Mouse (Mus musculus) neutrophil, adult 65 days (primary cell): ENCODE results near the gene Abl2. TPM values are rescaled to one million over a fixed set of nuclear protein-coding genes. Genes with fewer than 3 reads are reported as not detected.

ENCODE experiments used
- total RNA-seq: library from RNA; stranded (reverse); gene quantifications from 2 replicates; pipeline ENCODE4 v1.2.4, GENCODE M21; 2023

Abl2 gene
- 13.4 and 19.9 TPM in 2 replicates for total RNA-seq

DNA sequence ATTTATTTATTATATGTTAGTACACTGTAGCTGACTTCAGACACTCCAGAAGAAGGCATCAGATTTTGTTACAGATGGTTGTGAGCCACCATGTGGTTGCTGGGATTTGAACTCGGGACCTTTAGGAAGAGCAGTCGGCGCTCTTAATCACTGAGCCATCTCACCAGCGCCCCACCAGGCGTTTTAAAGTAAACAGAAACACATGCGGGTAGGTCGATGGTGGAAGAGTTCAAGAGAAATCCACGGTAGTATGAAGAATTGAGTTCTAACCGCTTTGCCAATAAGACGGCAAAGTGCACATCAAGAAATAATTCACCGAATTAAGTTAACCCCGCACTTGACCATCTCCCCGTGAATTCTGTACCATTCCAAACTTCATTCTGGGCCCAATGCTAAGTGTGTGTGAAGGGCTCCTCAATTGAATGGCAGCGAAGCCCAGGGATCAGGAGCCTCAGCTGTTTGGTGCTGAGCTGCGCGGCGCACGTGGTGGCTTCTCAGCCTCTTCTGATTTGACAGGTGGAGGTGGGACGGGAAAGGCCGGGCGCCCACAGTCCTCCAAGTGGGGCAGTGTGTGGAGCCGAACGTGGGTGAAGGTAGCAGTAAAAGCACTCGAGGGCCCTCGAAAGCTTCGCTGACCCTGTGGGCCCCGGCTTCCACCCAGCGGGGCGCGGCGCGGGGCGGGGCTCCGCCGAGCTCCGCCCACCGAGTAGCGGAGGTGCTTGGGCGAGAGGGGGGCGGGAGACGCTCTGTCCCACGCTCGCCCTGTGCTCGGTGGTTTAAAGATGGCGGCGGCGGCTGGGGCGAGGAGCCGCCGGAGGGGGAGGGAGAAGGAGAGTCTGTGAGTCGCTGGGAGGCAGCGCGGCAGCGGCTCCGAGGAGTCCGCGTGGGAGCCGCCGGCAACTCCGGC is at the start of gene Abl2:
Gene Abl2 (plus strand): TSS at position 763 of the 907 bp plus-strand sequence.

DNA sequence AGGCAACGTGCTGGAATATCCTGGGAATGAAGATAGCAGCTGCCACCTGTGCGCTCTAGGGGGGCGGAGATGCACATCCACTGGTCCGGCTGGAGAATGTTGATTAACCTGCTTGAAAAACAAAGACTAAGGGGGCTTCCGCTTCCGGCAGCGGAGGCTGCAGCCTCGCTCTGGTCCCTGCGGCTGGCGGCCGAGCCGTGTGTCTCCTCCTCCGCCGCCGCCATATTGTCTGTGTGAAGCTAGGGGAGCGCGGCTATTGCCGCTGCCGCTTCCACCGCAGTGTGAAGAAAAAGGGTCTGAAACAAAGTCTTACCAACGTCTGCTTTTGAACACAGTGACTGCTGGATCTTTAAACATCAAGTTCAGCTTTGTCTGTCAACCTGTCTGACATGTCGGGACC is 34.7 kb upstream of the Abl2 start, which contains the start of gene Gm10031:
Gene Gm10031 (plus strand): TSS at position 171 of the 400 bp plus-strand sequence.

DNA sequence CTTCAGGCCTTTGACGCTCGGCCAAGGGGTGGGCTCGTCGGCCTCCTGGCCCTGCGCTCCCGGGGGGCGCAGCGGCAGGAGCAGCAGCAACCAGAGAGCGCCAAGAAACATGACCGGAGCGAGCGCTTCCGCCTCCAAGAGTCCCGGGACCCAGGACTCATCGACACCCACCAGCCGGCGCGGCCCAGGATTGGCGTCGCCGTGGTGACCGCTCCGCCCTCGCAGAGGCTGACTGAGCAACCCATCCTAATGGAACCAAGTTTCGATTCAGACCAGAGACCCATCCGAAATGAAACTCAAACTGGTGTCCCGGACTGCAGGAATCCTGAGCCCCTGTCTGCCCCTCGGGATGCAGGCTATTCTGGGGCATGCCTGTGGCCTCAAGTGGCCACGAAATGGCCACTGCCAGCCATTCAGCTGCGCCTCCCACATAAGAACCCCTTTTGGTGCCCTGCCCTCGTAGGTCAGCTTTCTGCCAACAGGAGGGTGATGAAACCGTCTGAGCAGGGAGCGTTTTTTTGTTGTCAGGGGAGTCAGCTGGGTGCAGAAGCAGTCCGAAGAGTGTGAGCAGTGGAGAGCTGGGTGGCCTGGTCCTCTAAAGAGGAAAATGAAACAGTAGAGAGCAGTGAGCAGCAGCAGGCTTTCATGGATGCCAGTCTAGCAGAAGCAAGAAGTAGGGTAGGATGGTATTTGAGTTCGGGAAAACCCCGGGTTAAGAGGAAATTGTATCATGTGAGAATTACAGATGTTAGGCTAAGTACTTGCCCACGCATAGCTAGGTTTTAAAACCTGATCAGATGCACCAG is 115.8 kb downstream of the Abl2 start, which contains the start of gene Tor3a:
Gene Tor3a (minus strand): TSS at position 162 of the 806 bp plus-strand sequence.

Other genes starting within 250 kb of the Abl2 start
- gene Nphs2, start 248.1 kb upstream of the Abl2 start, total RNA-seq: not detected in 2 replicates
- 148 and 277 TPM in 2 replicates for gene Gm2000, start 192.7 kb upstream of the Abl2 start, total RNA-seq
- gene Axdnd1, start 137.6 kb upstream of the Abl2 start, total RNA-seq: 0.39 TPM in 1 of 2 replicates, not detected in the other
- 126 and 142 TPM in 2 replicates for gene Soat1, start 84.5 kb upstream of the Abl2 start, total RNA-seq
- 17.6 and 18.2 TPM in 2 replicates for gene Gm10031, start 34.8 kb upstream of the Abl2 start, total RNA-seq
- gene Tor3a, start 115.6 kb downstream of the Abl2 start, total RNA-seq: 18.7 and 19.4 TPM in 2 replicates
- gene Fam20b, start 160.3 kb downstream of the Abl2 start, total RNA-seq: 14.2 and 19.3 TPM in 2 replicates